Mouse (Mus musculus) 416B (cell line): ENCODE results near the gene Zfand2b.

Experiments
- DNase-seq: peaks from one replicate; pipeline ENCODE4 v3.0.0; 2011; ENCODE audit warnings: low read depth

Zfand2b gene

DNA sequence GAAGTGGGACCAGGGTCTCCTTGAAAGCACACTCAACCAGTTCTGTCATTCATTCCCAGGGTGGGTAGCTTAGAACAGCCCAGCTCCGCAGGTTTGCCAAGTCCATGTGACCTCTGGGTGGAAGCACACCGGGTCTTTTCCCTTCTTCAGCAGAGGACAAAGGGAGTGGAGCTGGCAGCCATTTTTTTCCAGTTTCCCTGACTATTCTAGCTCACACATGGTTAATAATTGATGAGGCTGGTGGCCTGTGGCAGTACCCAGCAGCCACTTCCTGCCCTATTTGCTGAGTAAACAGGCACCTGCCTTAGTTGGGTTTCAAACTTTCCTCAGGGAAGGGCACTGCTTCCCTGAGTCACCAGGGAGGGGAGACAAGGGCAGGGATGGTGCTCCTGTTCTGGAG lies 46.0 kb downstream of the Zfand2b start:
- DNase-seq, result no peak

DNA sequence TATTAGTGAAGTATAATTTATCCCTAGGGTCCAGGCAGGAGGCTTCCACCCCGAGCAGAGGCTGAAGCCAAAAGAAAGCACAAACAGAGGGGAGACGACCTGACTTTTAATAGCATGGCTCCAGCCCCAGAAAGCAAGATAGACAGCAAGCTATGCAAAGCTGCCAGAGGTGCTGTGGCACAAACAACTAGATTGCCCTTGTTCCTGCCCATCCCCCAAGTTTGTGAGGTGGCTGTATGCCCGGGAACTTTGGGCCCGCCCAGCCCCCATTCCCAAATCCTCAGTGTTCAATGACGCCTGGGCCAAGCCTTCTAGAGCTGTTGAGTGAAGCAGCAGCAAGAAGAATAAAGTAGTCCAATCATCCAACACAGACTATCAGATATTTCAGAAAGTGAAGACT lies 46.4 kb downstream of the Zfand2b start:
- no peak for DNase-seq

DNA sequence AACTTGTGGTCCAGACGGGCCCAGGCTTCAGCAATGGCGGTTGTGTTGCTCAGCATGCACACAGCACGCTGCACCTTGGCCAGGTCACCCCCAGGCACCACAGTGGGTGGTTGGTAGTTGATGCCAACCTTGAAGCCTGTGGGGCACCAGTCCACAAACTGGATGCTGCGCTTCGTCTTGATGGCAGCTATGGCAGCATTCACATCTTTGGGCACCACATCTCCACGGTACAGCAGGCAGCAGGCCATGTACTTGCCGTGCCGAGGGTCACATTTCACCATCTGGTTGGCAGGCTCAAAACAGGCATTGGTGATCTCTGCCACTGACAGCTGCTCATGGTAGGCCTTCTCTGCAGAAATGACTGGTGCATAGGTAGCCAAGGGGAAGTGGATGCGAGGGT lies 47.3 kb downstream of the Zfand2b start:
- no peak for DNase-seq

DNA sequence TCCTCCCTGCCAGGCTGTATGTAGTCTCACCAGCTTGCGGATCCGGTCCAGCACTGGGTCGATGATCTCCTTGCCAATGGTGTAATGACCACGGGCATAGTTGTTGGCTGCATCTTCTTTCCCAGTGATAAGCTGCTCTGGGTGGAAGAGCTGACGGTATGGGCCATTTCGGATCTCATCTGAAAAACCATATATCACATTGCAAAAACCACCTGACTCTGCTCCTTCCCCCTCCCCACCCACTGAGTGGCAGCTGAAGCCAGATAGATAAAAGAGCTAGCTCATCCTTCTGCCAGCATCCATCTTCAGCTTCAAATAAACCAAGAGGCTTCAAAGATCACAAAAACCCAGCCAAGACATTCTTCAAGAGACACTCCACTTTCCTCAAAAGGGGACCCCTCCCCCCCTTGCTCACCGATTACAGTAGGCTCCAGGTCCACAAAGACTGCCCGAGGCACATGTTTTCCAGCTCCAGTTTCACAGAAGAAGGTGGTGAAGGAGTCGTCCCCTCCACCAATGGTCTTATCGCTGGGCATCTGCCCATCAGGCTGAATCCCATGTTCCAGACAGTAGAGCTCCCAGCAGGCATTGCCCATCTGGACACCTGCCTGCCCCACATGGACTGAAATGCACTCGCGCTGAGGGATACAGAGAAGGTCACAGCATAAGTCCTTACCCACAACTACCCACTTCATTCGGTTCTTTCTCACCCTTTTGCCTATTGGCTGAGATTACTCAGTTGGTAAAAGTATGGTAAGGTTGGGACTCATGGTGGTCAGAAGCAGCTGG lies 48.5 kb downstream of the Zfand2b start:
- DNase-seq, result no peak

DNA sequence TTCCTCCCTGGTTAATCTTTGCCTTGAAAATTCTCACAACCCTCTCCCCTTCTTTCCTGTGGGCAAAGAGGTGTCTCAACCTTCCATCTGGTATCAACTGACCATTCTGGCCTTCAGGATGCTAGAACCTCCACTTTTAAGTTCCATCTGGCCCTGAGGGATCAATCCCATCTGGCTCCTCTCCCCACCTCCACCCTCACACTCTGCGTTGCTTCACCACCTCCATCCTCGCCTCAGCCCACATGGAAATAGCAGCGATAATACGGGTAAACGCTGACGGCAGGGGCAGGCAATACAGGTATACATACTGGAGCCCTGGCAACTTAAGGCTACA lies 49.4 kb downstream of the Zfand2b start:
- peak; percentile 39 for DNase-seq

DNA sequence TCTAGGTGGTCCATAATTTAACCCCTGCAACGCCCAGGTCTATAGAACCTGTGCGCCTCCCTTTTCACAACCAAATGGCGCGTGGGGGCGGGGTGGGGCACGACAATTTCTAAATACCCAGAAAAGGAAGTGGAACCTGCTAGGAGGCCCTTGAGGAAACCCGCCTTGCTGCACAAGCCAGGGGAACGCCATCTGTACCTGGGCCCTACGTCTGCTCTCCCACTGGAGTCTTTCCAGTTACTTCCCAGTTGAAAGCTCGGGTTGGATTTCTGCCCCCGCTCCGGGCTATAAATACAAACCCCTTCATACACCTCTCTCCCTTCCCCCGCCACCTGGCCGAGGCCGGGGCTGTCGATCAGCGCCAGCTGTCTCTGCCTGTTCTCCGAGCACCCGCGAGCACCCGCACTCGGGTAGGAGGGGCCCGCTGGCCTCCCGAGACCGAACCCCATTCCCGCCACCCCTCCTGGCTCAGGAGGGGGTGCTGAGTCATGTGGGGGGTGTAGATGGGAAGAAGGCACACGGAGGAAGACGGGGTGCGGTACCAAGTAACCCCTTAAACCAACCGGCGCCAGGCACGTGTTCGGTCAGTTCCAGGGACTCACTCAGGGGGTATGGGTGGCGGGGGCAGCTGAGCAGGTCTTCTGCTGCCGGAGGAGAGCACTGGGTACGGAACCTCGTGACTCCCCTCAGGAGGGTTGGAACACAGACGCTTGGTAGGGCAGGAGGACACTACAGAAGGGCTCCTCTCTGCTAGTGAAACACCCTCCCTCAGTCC lies 50.0 kb downstream of the Zfand2b start:
- DNase-seq, result peak; percentile 66

DNA sequence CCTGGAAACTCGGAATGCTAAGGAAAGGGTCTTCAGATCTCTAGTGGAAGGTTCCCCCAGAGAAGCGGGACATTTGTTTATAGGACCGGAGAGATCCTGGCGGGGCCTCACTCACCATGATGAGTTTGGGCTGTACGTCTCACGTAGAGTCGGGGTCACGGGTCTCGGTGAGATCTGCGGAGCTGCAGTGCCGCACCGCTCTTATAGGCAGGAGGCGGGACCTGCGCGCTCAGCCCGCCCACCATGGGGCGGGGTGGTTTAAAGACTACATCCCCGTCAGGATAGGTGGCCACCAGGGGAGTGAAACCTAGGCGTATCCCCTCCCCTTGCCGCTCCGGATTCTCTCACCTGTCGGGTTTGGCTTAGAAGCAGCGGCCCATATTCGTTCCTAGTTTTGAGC lies 50.6 kb downstream of the Zfand2b start:
- peak; percentile 91 for DNase-seq

DNA sequence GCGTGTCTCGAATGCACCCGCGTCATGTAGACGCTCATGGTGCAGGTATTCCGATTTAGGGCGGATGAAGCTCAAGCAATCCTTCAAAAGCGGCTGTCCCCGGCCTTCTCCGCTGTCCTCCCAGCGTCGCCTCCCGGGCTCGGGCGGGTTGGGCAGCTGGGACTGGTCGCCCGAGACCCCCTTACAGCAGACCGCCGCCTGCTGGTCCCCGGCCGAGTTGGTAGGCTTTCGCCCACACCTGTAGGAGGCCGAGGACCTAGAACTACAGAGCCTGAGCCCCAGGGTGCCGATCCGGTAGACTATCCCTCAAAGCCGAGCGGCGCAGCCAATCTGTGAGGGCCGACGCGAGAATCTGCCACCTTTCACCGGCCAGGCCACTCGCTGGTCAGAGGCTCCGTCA lies 51.1 kb downstream of the Zfand2b start, which contains the start of gene Tuba4a:
Tuba4a (minus strand) TSS at position 335 of the 400 bp plus-strand sequence.
- DNase-seq, result no peak
